In the genomic region with DNA sequence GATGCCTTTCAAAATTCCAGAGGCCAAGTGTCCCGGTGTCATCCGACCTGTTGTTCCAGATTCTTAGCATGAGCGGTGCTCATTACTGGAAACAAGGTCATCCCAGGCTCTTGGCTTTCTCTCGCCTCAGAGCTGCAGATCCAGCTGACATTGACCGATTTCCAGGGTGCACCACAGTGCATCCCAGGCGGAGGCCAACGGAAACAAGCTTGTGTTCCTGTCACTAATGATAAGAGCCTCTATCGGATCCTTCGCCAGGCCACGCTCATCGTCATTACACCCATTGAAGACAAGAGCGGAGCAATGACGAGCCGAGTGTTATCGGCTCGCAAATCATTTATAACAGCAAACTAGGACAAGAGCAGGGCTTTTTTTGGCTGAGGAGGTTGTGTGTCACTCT, we compare ENCODE assay signal across 10 mouse cellular contexts.
DNase-seq lines count a peak whose midpoint lies in the region; ATAC-seq and TF ChIP-seq lines count a peak whose summit lies in the region.
"Had no signal": no experiment of that assay in that cellular context is flagged by ENCODE, and none has a peak within 500 bp of the region (broad histone marks: within the 10 kb centered on the region; RNA-seq: fewer than 3 reads in every experiment).

No protein-coding gene starts in this region.

- TF ChIP-seq POLR2A in kidney, adult 2 months (IDR thresholded peaks at IDR 0.05; ENCODE audit: low read depth, low read length), result no peak

- 75% methylated on average over 16 of the region's 16 CpGs for WGBS in kidney, adult 2 months
- 80% methylated on average over 16 of the region's 16 CpGs for WGBS in kidney, embryonic 14.5 days
- 82% methylated on average over 16 of the region's 16 CpGs for WGBS in hindbrain, embryonic 14.5 days

- no peak for ATAC-seq in kidney, embryonic 14.5 days (ENCODE audit: low FRiP score, low TSS enrichment)
- ATAC-seq in hindbrain, embryonic 14.5 days (ENCODE audit: low FRiP score), result no peak
- ATAC-seq in CD4-positive, CD25-positive, alpha-beta regulatory T cell, adult 4 months, result no peak

- H3K4me3 ChIP-seq in kidney, adult 2 months (ENCODE audit: insufficient read depth, low read depth, low read length), result no peak overlapping the region
- no peak overlapping the region for H3K4me3 ChIP-seq in kidney, embryonic 14.5 days (ENCODE audit: low read length)
- H3K4me3 ChIP-seq in hindbrain, embryonic 14.5 days (replicated peaks; ENCODE audit: low read length), result no peak overlapping the region
- H3K4me3 ChIP-seq: erythroblast, embryonic 14.5 days; lung, embryonic 15.5 days had no signal

- H3K4me1 ChIP-seq in kidney, adult 2 months (ENCODE audit: control insufficient read depth, insufficient read depth, low read length), result no peaks in the 10 kb centered on the region
- no peaks in the 10 kb centered on the region for H3K4me1 ChIP-seq in kidney, embryonic 14.5 days (ENCODE audit: control insufficient read depth, insufficient read depth, low read length)
- H3K4me1 ChIP-seq in hindbrain, embryonic 14.5 days (replicated peaks; ENCODE audit: control insufficient read depth, insufficient read depth, low read length), result no peaks in the 10 kb centered on the region

- TF ChIP-seq CTCF in kidney, adult 2 months (conservative IDR thresholded peaks at IDR 0.05; ENCODE audit: insufficient read depth, insufficient read length, low read depth, low read length), result no peak

- H3K9ac ChIP-seq in kidney, embryonic 14.5 days (ENCODE audit: low read depth, low read length), result no peak overlapping the region
- no peak overlapping the region for H3K9ac ChIP-seq in hindbrain, embryonic 14.5 days
- H3K9ac ChIP-seq: lung, embryonic 15.5 days had no signal

- DNase-seq in kidney, adult 2 months, result peak; percentile 77
- DNase-seq in gastrocnemius, adult 18-20 months (ENCODE audit: low spot score), result peak; percentile 70
- DNase-seq in kidney, postnatal 14 days, result peak; percentile 76
- DNase-seq in lung, postnatal 4 days, result peak; percentile 23 to 61
- no peak for DNase-seq in hindbrain, embryonic 14.5 days (ENCODE audit: low spot score)
- DNase-seq in left cerebral cortex, adult 9 months (ENCODE audit: low spot score in 2 of 2), result no peak

- H3K9me3 ChIP-seq in kidney, embryonic 14.5 days (ENCODE audit: control insufficient read depth, low read length), result no peaks in the 10 kb centered on the region
- no peaks in the 10 kb centered on the region for H3K9me3 ChIP-seq in hindbrain, embryonic 14.5 days (ENCODE audit: control insufficient read depth, low read length)
- H3K9me3 ChIP-seq: lung, embryonic 15.5 days had no signal

- H3K27ac ChIP-seq in kidney, adult 2 months (ENCODE audit: insufficient read depth, low read depth, low read length), result no peak overlapping the region
- H3K27ac ChIP-seq in kidney, embryonic 14.5 days (ENCODE audit: low read depth, low read length), result no peak overlapping the region
- no peak overlapping the region for H3K27ac ChIP-seq in hindbrain, embryonic 14.5 days
- H3K27ac ChIP-seq: lung, embryonic 15.5 days had no signal

- H3K27me3 ChIP-seq in kidney, adult 2 months (replicated peaks; ENCODE audit: control insufficient read depth, insufficient read depth, low read length), result no peaks in the 10 kb centered on the region
- H3K27me3 ChIP-seq in kidney, embryonic 14.5 days (ENCODE audit: control insufficient read depth, insufficient read depth, low read length), result no peaks in the 10 kb centered on the region
- no peaks in the 10 kb centered on the region for H3K27me3 ChIP-seq in hindbrain, embryonic 14.5 days (ENCODE audit: control insufficient read depth, insufficient read depth, low read length)
- H3K27me3 ChIP-seq: lung, embryonic 15.5 days had no signal

- H3K36me3 ChIP-seq in kidney, adult 2 months (ENCODE audit: control insufficient read depth, insufficient read depth, low read length), result no peaks in the 10 kb centered on the region
- no peaks in the 10 kb centered on the region for H3K36me3 ChIP-seq in kidney, embryonic 14.5 days (ENCODE audit: control insufficient read depth, insufficient read depth, low read length)
- no peaks in the 10 kb centered on the region for H3K36me3 ChIP-seq in hindbrain, embryonic 14.5 days (replicated peaks; ENCODE audit: control insufficient read depth, insufficient read depth)
- H3K36me3 ChIP-seq: lung, embryonic 15.5 days had no signal

- H3K4me2 ChIP-seq in kidney, embryonic 14.5 days (replicated peaks; ENCODE audit: low read depth, low read length), result no peak overlapping the region
- H3K4me2 ChIP-seq in hindbrain, embryonic 14.5 days (replicated peaks), result no peak overlapping the region
- H3K4me2 ChIP-seq: lung, embryonic 15.5 days had no signal

Comparison
In these comparisons a context has a peak if more than half of its experiments do, and no peak if none do; other contexts are left out.
1. DNase-seq: peak in kidney, adult 2 months (single experiment), gastrocnemius, adult 18-20 months (single experiment), kidney, postnatal 14 days (single experiment) and lung, postnatal 4 days (2 of 2); none in hindbrain, embryonic 14.5 days (single experiment) and left cerebral cortex, adult 9 months (0 of 2).